Mouse (Mus musculus): ENCODE measurements around the gene Nadk. TPM values are rescaled to one million over a fixed set of nuclear protein-coding genes. Genes with fewer than 3 reads are reported as not detected.
A peak's percentile ranks its signal among the peaks of the same experiment; 100 is the strongest.

Nadk gene
- polyA plus RNA-seq, 1 experiment from 2014 or later = 45.0 TPM

DNA sequence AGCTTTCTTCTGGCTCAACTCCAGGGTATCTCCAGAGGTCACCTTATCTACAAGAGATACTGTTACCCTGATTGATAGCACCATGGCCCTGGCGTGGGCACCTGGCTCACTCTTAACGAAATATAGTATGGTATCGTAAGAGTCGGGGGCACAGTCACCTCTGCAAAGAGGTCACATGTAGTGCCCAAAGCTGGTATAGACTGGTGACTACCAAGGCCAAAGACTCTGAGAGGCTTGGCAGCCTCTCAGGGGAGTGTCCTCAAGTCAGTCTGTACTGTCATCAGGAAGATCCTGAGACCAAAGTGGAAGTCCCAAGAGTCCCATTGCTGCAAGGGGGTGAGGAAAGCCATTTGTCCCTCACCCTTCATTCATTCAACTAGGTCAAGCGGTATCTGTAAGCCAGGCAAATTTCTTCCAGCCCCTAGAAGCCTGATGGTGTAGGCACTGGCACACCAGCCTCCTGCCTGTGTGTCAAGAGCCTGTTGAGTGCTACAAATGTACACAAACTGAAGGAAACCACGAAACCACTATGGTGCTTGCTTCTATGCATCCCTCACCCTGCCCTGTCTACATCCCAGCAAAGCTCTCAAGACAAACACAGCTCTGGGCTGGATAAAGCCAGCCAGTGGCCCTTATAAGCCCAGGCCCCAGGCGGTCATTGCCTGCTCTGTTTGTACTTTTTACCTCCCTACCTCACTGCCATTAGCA is 29.0 kb downstream of the Nadk start:
- Histone ChIP-seq H3K4me3 (no peak overlapping the region), H3K27me3 (replicated peaks) (no peaks in the 10 kb centered on the region), H3K36me3 (peaks cover 51% of the 10 kb centered on the region), H3K4me1 (0 out of 2 replicates have a peak, but pooled peaks cover 2% of the 10 kb centered on the region), H3K9me3 (no peaks in the 10 kb centered on the region), H3K27ac (replicated peaks) (no peak overlapping the region), H3K9ac (no peak overlapping the region), H3K4me2 (no peak overlapping the region)
- WGBS = 65% methylated on average over 7 of the region's 7 CpGs
- ATAC-seq (ENCODE audit: extremely low read depth, insufficient number of reproducible peaks, low FRiP score, low TSS enrichment) = no peak

DNA sequence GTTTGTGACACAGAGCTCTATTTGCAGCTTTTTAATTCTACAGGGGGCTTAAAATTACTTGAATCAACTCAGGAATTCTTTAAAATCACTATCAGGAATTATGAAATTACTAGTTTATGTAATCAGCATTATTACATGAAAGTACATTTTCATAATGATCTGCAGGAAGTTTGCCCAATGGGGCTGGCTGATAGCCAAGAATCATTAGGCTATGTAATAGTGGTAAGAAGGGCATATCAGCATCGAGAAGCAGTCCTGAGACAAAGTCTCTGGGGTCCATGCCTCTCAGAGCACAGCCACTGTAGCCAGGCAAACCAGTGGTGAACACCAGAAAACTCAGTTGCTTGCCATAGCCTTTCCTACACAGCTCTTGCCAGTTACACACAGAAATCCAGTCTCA is 31.6 kb downstream of the Nadk start:
- 45% methylated on average over 1 of the region's 1 CpGs for WGBS
- Histone ChIP-seq H3K27ac (replicated peaks) (no peak overlapping the region), H3K9ac (no peak overlapping the region), H3K4me1 (0 out of 2 replicates have a peak, but pooled peaks cover 2% of the 10 kb centered on the region), H3K27me3 (replicated peaks) (no peaks in the 10 kb centered on the region), H3K4me2 (no peak overlapping the region), H3K36me3 (peaks cover 25% of the 10 kb centered on the region), H3K4me3 (no peak overlapping the region), H3K9me3 (no peaks in the 10 kb centered on the region)
- ATAC-seq (ENCODE audit: extremely low read depth, insufficient number of reproducible peaks, low FRiP score, low TSS enrichment) = no peak

DNA sequence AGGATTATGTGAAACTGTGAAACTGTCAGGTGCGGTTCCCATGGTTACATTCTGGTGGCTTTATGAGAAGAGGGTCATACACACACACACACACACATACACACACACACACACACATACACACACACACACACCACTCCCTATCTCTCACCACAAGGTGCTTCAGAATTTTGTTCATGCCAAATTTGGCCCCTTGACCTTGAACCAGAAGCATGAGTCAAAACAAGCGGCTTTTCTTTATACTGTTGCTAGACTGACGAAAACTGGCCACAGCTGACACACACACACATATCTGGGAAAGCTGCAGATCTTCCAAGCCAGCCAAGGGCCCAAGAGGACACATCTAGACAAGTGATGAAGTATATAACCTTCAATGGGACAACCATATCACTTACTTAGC is 33.6 kb downstream of the Nadk start:
- no peak overlapping the region for H3K4me2 ChIP-seq
- no peak overlapping the region for H3K4me3 ChIP-seq
- H3K27ac ChIP-seq (replicated peaks) = no peak overlapping the region
- H3K27me3 ChIP-seq (replicated peaks) = no peaks in the 10 kb centered on the region
- H3K4me1 ChIP-seq = peaks cover 8% of the 10 kb centered on the region
- 73% methylated on average over 3 of the region's 3 CpGs for WGBS
- no peak overlapping the region for H3K9ac ChIP-seq
- peaks cover 5% of the 10 kb centered on the region for H3K36me3 ChIP-seq
- no peaks in the 10 kb centered on the region for H3K9me3 ChIP-seq
- ATAC-seq (ENCODE audit: extremely low read depth, insufficient number of reproducible peaks, low FRiP score, low TSS enrichment) = no peak

DNA sequence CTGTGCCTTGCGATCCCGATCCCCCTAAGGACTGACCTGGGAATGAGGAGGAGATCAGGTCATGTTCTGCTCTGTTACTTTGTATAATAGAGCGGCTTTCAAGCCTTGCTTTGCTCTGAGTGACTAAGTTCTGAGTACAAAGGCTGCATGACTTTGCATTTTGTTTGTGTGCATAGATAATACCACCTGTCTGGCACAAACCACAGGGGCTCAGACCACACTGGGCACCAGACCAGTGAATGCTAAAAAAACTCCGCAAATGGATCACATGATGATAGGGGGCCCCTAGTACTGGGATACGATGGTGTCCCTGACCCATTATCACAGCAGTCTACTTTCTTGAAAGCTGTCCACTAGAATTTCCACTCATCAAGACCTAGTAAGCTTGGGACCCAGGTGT is 34.4 kb downstream of the Nadk start:
- Histone ChIP-seq H3K9ac (no peak overlapping the region), H3K9me3 (no peaks in the 10 kb centered on the region), H3K4me3 (no peak overlapping the region), H3K4me2 (no peak overlapping the region), H3K4me1 (peaks cover 8% of the 10 kb centered on the region), H3K27ac (replicated peaks) (no peak overlapping the region), H3K27me3 (replicated peaks) (no peaks in the 10 kb centered on the region), H3K36me3 (no peaks in the 10 kb centered on the region)
- ATAC-seq (ENCODE audit: extremely low read depth, insufficient number of reproducible peaks, low FRiP score, low TSS enrichment) = no peak
- 73% methylated on average over 5 of the region's 5 CpGs for WGBS

DNA sequence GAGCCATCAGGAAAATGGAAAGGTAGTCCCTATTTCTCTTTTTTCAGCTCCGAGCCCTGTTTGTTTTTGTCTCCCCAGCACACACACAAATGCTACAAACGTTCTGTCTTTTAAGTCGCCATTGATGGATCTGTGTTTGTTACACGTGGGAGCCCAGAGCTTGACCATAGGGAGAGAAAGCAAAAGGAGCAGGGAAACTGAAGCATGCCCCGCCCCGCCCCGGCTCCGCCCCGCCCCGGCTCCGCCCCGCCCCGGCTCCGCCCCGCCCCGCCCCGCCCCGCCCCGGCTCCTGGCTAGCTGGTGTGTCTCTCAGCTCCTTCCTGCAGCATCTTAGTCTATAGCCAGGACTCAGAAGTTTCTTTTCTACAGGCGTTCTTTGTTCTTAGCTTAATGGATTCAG is 36.4 kb downstream of the Nadk start:
- Histone ChIP-seq H3K4me1 (peaks cover 19% of the 10 kb centered on the region), H3K9ac (no peak overlapping the region), H3K4me2 (no peak overlapping the region), H3K27me3 (replicated peaks) (no peaks in the 10 kb centered on the region), H3K27ac (replicated peaks) (no peak overlapping the region), H3K4me3 (no peak overlapping the region), H3K9me3 (no peaks in the 10 kb centered on the region), H3K36me3 (peaks cover 9% of the 10 kb centered on the region)
- no peak for ATAC-seq (ENCODE audit: extremely low read depth, insufficient number of reproducible peaks, low FRiP score, low TSS enrichment)
- WGBS = 20% methylated on average over 18 of the region's 20 CpGs

DNA sequence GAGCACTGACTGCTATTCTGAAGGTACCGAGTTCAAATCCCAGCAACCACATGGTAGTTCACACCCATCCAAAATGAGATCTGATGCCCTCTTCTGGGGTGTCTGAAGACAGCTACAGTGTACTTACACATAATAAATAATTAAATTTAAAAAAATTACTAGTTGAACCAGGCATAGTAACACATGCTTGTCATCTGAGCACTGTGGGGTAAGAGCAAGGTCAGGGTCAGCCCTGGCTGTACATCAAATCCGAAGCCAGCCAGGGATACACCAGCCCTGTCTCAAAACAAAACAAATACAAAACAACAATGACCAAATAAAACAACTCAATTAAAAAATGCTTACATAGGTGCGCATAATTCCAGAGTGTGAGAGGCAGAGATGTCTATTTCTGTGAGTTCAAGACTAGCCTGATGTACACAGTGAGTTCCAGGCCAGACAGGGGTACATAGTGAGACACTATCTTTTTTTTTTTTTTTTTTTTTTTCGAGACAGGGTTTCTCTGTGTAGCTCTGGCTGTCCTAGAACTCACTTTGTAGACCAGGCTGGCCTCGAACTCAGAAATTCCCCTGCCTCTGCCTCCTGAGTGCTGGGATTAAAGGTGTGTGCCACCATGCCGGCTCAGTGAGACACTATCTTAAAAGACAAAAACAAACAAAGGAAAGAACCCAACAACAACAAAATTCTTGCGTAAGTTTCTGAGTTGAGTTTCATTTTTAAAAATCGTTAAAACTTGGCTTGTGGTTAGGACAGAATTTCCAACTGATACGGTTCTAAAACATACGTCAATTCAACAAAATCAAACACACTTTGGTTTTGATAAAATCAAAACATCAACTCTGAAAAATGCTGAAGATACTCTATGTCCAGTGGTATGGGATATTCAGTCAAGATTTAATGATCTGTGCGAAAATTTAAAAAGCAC is 38.0 kb downstream of the Nadk start:
- Histone ChIP-seq H3K9ac (peak overlapping the region; percentile 96), H3K9me3 (no peaks in the 10 kb centered on the region), H3K4me2 (peak overlapping the region; percentile 96), H3K4me3 (peak overlapping the region; percentile 98), H3K4me1 (peaks cover 19% of the 10 kb centered on the region), H3K36me3 (peaks cover 23% of the 10 kb centered on the region), H3K27me3 (replicated peaks) (no peaks in the 10 kb centered on the region), H3K27ac (replicated peaks) (peak overlapping the region; percentile 97)
- ATAC-seq (ENCODE audit: extremely low read depth, insufficient number of reproducible peaks, low FRiP score, low TSS enrichment) = no peak
- 87% methylated on average over 11 of the region's 11 CpGs for whole genome bisulfite sequencing

DNA sequence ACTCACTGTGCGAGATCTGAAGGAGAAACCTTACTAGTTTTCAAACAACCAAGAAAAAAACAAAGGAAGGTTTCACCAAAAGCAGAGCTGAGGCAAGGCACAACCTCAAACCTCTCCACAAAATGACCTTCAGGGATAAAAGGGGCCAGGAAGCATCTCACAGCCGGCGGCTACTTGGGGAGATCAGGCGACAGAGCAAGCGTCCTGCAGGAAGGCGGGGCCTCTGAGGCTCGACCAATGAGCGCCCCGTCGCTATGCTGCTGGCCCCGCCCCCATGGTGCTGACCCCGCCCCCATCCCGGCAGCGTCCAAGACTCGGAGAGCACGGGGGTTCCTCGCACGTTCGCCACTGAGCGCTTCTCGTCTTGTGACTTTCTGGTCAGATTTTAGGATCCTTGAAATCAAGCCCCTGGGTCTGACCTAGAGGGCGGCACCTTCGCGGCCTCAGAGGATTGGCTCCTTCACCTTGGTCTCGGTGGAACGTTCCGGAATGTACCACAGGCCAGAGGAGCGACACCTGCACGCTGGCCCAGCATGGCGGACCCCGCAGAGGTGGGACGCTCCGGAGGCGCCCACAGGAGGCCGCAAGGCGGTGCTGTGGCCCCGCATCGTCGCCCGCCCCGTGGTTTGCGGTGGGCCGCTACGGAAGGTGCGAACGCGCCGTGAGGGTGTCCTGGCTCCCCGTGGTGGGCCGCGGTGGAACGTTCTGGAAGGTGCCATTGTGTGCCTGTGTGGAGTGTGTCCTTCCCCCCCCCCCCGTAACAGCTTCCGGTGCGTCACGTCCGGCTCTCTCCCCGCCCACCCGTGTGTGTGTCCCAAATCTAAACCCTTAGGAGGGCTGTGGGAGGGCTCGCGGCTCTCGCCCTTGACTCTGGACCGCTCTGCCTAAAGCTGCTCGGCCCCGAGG is 39.2 kb downstream of the Nadk start, which contains the start of gene Slc35e2:
Slc35e2 (plus strand) TSS at position 326 of the 906 bp plus-strand sequence.
- H3K9me3 ChIP-seq = no peaks in the 10 kb centered on the region
- peak; percentile 92 for ATAC-seq (ENCODE audit: extremely low read depth, insufficient number of reproducible peaks, low FRiP score, low TSS enrichment)

DNA sequence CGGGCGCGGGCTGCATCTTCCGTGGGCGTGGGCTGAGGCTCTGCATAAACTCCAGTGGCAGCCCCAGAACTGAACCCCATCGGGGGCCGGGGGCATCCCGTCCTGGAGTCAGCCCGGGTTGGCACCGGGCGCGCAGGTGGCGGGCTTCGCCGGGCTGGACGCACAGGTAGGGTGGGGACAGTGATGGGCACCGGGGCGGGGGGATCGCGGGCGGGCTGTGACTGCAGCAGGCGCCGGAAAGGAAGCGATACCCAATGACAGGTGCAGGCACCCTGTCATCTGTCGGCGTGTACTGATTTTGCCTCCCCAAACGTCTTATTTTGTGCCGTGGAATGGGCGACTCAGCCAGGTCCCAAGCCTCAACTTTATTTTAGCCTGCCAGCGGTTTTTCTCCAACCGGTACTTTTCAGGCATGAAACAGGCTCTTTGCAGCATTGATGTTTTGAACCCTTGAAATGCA is 39.8 kb downstream of the Nadk start:
- peak overlapping the region; percentile 96 for H3K9ac ChIP-seq
- ATAC-seq (ENCODE audit: extremely low read depth, insufficient number of reproducible peaks, low FRiP score, low TSS enrichment) = 0 out of 2 replicates have a peak, but pooled peaks have one; percentile 4
- peak overlapping the region; percentile 97 for H3K27ac ChIP-seq (replicated peaks)
- peak overlapping the region; percentile 96 for H3K4me2 ChIP-seq
- no peaks in the 10 kb centered on the region for H3K27me3 ChIP-seq (replicated peaks)
- peak overlapping the region; percentile 98 for H3K4me3 ChIP-seq
- WGBS = under 1% methylated on average over 29 of the region's 31 CpGs
- H3K36me3 ChIP-seq = peaks cover 41% of the 10 kb centered on the region
- H3K9me3 ChIP-seq = no peaks in the 10 kb centered on the region
- peaks cover 17% of the 10 kb centered on the region for H3K4me1 ChIP-seq

More for the DNA sequence above, 39.2 kb downstream of the Nadk start, which contains the start of gene Slc35e2:
- Histone ChIP-seq H3K36me3 (peaks cover 35% of the 10 kb centered on the region), H3K4me1 (peaks cover 17% of the 10 kb centered on the region), H3K27me3 (replicated peaks) (no peaks in the 10 kb centered on the region), H3K9ac (peak within 1 kb of the TSS; percentile 96), H3K4me3 (peak within 1 kb of the TSS; percentile 98), H3K27ac (replicated peaks) (peak within 1 kb of the TSS; percentile 97), H3K4me2 (peak within 1 kb of the TSS; percentile 96)
- under 1% methylated on average over 65 of the region's 65 CpGs for WGBS

DNA sequence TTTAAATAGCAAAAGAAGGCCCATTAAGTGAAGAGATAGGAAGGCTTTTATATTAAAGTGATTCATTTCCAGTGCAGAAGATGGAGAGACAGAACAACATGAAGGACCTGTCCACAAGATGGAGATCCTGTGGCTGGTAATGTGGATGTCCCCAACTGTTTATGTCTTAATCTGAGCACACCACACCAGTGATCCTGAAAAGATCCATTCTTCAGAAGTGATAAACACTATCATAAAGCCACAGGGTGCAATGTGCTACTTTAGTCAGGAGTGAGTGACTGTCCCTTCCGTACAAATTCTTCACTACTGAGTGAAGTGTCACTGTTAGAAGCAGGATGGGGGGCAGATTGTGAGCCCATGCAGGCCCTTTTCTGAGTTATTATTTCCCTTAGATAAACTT is 40.6 kb downstream of the Nadk start:
- Histone ChIP-seq H3K27ac (replicated peaks) (no peak overlapping the region), H3K4me1 (peaks cover 17% of the 10 kb centered on the region), H3K27me3 (replicated peaks) (no peaks in the 10 kb centered on the region), H3K4me3 (peak overlapping the region; percentile 98), H3K9ac (peak overlapping the region; percentile 96), H3K4me2 (peak overlapping the region; percentile 96), H3K36me3 (peaks cover 43% of the 10 kb centered on the region), H3K9me3 (no peaks in the 10 kb centered on the region)
- 71% methylated on average over 1 of the region's 1 CpGs for WGBS
- no peak for ATAC-seq (ENCODE audit: extremely low read depth, insufficient number of reproducible peaks, low FRiP score, low TSS enrichment)

DNA sequence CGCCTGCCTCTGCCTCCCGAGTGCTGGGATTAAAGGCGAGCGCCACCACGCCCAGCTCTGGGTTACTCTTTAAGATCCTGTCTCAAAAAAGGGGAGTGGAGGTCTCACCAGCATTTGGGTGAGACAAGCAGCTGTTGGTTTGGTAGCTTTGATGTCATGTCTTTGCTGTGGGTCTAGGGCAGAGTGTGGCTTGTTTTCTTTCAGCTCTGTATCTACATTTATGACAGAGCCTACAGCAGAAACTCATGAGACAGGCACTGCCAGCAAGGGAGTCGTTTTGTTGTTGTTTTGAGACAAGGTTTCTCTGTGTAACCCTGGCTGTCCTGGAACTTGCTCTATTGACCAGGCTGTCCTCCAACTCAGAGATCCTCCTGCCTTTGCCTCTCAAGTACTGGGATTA is 41.6 kb downstream of the Nadk start:
- H3K4me1 ChIP-seq = peaks cover 17% of the 10 kb centered on the region
- no peak overlapping the region for H3K9ac ChIP-seq
- no peak overlapping the region for H3K4me3 ChIP-seq
- H3K27ac ChIP-seq (replicated peaks) = no peak overlapping the region
- no peak for ATAC-seq (ENCODE audit: extremely low read depth, insufficient number of reproducible peaks, low FRiP score, low TSS enrichment)
- no peaks in the 10 kb centered on the region for H3K9me3 ChIP-seq
- 91% methylated on average over 6 of the region's 6 CpGs for WGBS
- no peaks in the 10 kb centered on the region for H3K27me3 ChIP-seq (replicated peaks)
- H3K36me3 ChIP-seq = peaks cover 48% of the 10 kb centered on the region
- no peak overlapping the region for H3K4me2 ChIP-seq
